9 mouse cellular contexts compared by ENCODE assay signal in the genomic region with DNA sequence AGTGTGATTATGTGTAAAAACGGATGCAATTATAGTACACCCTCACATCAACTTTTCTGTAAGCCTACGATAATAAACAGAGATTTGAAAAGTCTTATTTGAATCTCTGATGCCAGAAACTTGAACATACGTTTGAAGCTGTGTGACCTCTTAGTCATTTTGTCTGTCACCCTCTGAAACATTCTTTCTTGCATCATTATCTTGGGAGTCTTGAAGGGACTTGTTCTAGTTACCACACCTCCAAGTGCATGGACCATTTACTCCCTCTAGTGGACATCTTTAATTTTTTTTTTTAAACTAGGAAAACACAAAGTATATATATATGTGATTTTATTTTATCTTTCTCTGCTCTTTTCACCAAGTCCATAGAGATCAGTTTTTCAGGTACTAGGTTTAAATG. TPM values are rescaled to one million over a fixed set of nuclear protein-coding genes. Genes with fewer than 3 reads are reported as not detected.
A peak's percentile ranks its signal among the peaks of the same experiment; 100 is the strongest.
DNase-seq lines count a peak whose midpoint lies in the region; ATAC-seq and TF ChIP-seq lines count a peak whose summit lies in the region.
"Had no signal": no experiment of that assay in that cellular context is flagged by ENCODE, and none has a peak within 500 bp of the region (broad histone marks: within the 10 kb centered on the region; RNA-seq: fewer than 3 reads in every experiment).

No protein-coding gene starts in this region.

- H3K36me3 ChIP-seq in forebrain, embryonic 13.5 days (ENCODE audit: poor library complexity, severe bottlenecking) = peaks cover 35% of the 10 kb centered on the region
- H3K36me3 ChIP-seq in forebrain, embryonic 12.5 days (replicated peaks) = peaks cover 32% of the 10 kb centered on the region
- H3K36me3 ChIP-seq in midbrain, embryonic 14.5 days (ENCODE audit: control insufficient read depth, insufficient read depth, low read length) = no peaks in the 10 kb centered on the region
- H3K36me3 ChIP-seq in midbrain, embryonic 16.5 days (ENCODE audit: control insufficient read depth, insufficient read depth, low read length) = no peaks in the 10 kb centered on the region
- no peaks in the 10 kb centered on the region for H3K36me3 ChIP-seq in forebrain, postnatal 0 days (ENCODE audit: insufficient read depth)
- H3K36me3 ChIP-seq in splenic B cell, adult 2 months (ENCODE audit: control insufficient read depth, insufficient read depth, low read length, poor library complexity, severe bottlenecking) = no peaks in the 10 kb centered on the region

- no peak overlapping the region for H3K27ac ChIP-seq in forebrain, embryonic 13.5 days
- no peak overlapping the region for H3K27ac ChIP-seq in forebrain, embryonic 12.5 days
- H3K27ac ChIP-seq in midbrain, embryonic 14.5 days (replicated peaks; ENCODE audit: low read depth, low read length) = no peak overlapping the region
- no peak overlapping the region for H3K27ac ChIP-seq in midbrain, embryonic 16.5 days (ENCODE audit: low read length)
- H3K27ac ChIP-seq in forebrain, postnatal 0 days (ENCODE audit: low read depth, low read length) = no peak overlapping the region

- no peak overlapping the region for H3K4me2 ChIP-seq in forebrain, embryonic 13.5 days
- H3K4me2 ChIP-seq in forebrain, embryonic 12.5 days = no peak overlapping the region
- H3K4me2 ChIP-seq in midbrain, embryonic 14.5 days (ENCODE audit: low read length) = no peak overlapping the region
- H3K4me2 ChIP-seq in midbrain, embryonic 16.5 days (ENCODE audit: low read length) = no peak overlapping the region
- H3K4me2 ChIP-seq in forebrain, postnatal 0 days (ENCODE audit: low read depth) = no peak overlapping the region

- TF ChIP-seq CTCF in forebrain, postnatal 0 days (IDR thresholded peaks at IDR 0.05; ENCODE audit: low read depth) = peak; percentile 72

- ATAC-seq in forebrain, embryonic 13.5 days = peak; percentile 72
- no peak for ATAC-seq in forebrain, embryonic 12.5 days (ENCODE audit: low FRiP score)
- no peak for ATAC-seq in midbrain, embryonic 14.5 days (ENCODE audit: low FRiP score, low TSS enrichment)
- ATAC-seq in midbrain, embryonic 16.5 days = no peak
- ATAC-seq in forebrain, postnatal 0 days = peak; percentile 51

- no peaks in the 10 kb centered on the region for H3K27me3 ChIP-seq in forebrain, embryonic 13.5 days
- H3K27me3 ChIP-seq in forebrain, embryonic 12.5 days = no peaks in the 10 kb centered on the region
- no peaks in the 10 kb centered on the region for H3K27me3 ChIP-seq in midbrain, embryonic 14.5 days (ENCODE audit: control insufficient read depth, insufficient read depth, low read length)
- no peaks in the 10 kb centered on the region for H3K27me3 ChIP-seq in midbrain, embryonic 16.5 days (ENCODE audit: control insufficient read depth, insufficient read depth, low read depth, low read length)
- H3K27me3 ChIP-seq in forebrain, postnatal 0 days (ENCODE audit: insufficient read depth, low read length) = no peaks in the 10 kb centered on the region
- H3K27me3 ChIP-seq in splenic B cell, adult 2 months (ENCODE audit: control insufficient read depth, insufficient read depth, low read length, poor library complexity, severe bottlenecking) = no peaks in the 10 kb centered on the region

- DNase-seq in midbrain, embryonic 14.5 days = peak; percentile 70
- DNase-seq in forebrain, postnatal 0 days = peak; percentile 39
- peak; percentile 51 for DNase-seq in splenic B cell, adult 2 months (ENCODE audit: low read depth, low spot score)
- no peak for DNase-seq in right cerebral cortex, postnatal 36 days (ENCODE audit: low spot score in 2 of 2)
- no peak for DNase-seq in urinary bladder, postnatal 4 days (ENCODE audit: low spot score in 2 of 2)
- DNase-seq: layer of hippocampus, adult 9-11 months had no signal

- no peaks in the 10 kb centered on the region for H3K4me1 ChIP-seq in forebrain, embryonic 13.5 days
- H3K4me1 ChIP-seq in forebrain, embryonic 12.5 days = no peaks in the 10 kb centered on the region
- no peaks in the 10 kb centered on the region for H3K4me1 ChIP-seq in midbrain, embryonic 14.5 days (ENCODE audit: control insufficient read depth, insufficient read depth, low read length)
- H3K4me1 ChIP-seq in midbrain, embryonic 16.5 days (ENCODE audit: control insufficient read depth, insufficient read depth, low read length) = no peaks in the 10 kb centered on the region
- no peaks in the 10 kb centered on the region for H3K4me1 ChIP-seq in forebrain, postnatal 0 days (ENCODE audit: insufficient read depth)

- no peak overlapping the region for H3K9ac ChIP-seq in forebrain, embryonic 13.5 days
- no peak overlapping the region for H3K9ac ChIP-seq in forebrain, embryonic 12.5 days
- no peak overlapping the region for H3K9ac ChIP-seq in midbrain, embryonic 14.5 days (replicated peaks; ENCODE audit: low read length)
- no peak overlapping the region for H3K9ac ChIP-seq in midbrain, embryonic 16.5 days (ENCODE audit: low read depth, low read length)
- H3K9ac ChIP-seq in forebrain, postnatal 0 days = no peak overlapping the region

- WGBS in forebrain, embryonic 13.5 days = 75% methylated on average over 3 of the region's 3 CpGs
- 73% methylated on average over 3 of the region's 3 CpGs for WGBS in forebrain, embryonic 12.5 days
- 70% methylated on average over 3 of the region's 3 CpGs for WGBS in midbrain, embryonic 14.5 days
- WGBS in midbrain, embryonic 16.5 days = 71% methylated on average over 3 of the region's 3 CpGs
- WGBS in forebrain, postnatal 0 days = 54% methylated on average over 3 of the region's 3 CpGs

- no peak overlapping the region for H3K4me3 ChIP-seq in forebrain, embryonic 13.5 days
- no peak overlapping the region for H3K4me3 ChIP-seq in forebrain, embryonic 12.5 days (replicated peaks)
- H3K4me3 ChIP-seq in midbrain, embryonic 14.5 days (replicated peaks; ENCODE audit: low read depth, low read length) = no peak overlapping the region
- no peak overlapping the region for H3K4me3 ChIP-seq in midbrain, embryonic 16.5 days (ENCODE audit: low read depth, low read length)
- H3K4me3 ChIP-seq in forebrain, postnatal 0 days (ENCODE audit: low read depth, low read length) = no peak overlapping the region

- H3K9me3 ChIP-seq in forebrain, embryonic 13.5 days (replicated peaks) = no peaks in the 10 kb centered on the region
- H3K9me3 ChIP-seq in forebrain, embryonic 12.5 days = no peaks in the 10 kb centered on the region
- H3K9me3 ChIP-seq in midbrain, embryonic 14.5 days (ENCODE audit: control insufficient read depth, low read length) = no peaks in the 10 kb centered on the region
- no peaks in the 10 kb centered on the region for H3K9me3 ChIP-seq in midbrain, embryonic 16.5 days (replicated peaks; ENCODE audit: control insufficient read depth, low read length, poor library complexity, severe bottlenecking)
- H3K9me3 ChIP-seq in forebrain, postnatal 0 days (ENCODE audit: low read length) = no peaks in the 10 kb centered on the region

RNA-seq across cellular contexts. Expression of gene Depdc1b, which starts 13.6 kb away (rescaled TPM):
- polyA plus RNA-seq in forebrain, embryonic 13.5 days (2015; fragmentation: Nextera tagmentation; extraction: Ambion mirVana) = 13.2 and 13.9 TPM in 2 replicates
- 18.2 and 22.6 TPM in 2 replicates for polyA plus RNA-seq in forebrain, embryonic 12.5 days (2016; fragmentation: Nextera tagmentation; extraction: Ambion mirVana)
- 2.1 and 2.5 TPM in 2 replicates for polyA plus RNA-seq in midbrain, embryonic 14.5 days (2014; fragmentation: Nextera tagmentation; extraction: Ambion mirVana)
- polyA plus RNA-seq in midbrain, embryonic 16.5 days (2015; fragmentation: Nextera tagmentation; extraction: Ambion mirVana) = 1.6 and 1.8 TPM in 2 replicates
- total RNA-seq in forebrain, postnatal 0 days (2014; rRNA removed) = 1.8 and 3.1 TPM in 2 replicates
- polyA plus RNA-seq in forebrain, postnatal 0 days (2015; fragmentation: Nextera tagmentation; extraction: Ambion mirVana) = 0.50 and 0.51 TPM in 2 replicates

Comparison
In these comparisons a context has a peak if more than half of its experiments do, and no peak if none do; other contexts are left out.
1. ATAC-seq: peak in forebrain, embryonic 13.5 days (single experiment) and forebrain, postnatal 0 days (single experiment); none in forebrain, embryonic 12.5 days (single experiment), midbrain, embryonic 14.5 days (single experiment) and midbrain, embryonic 16.5 days (single experiment).
2. DNase-seq: peak in midbrain, embryonic 14.5 days (single experiment), forebrain, postnatal 0 days (single experiment) and splenic B cell, adult 2 months (single experiment); none in right cerebral cortex, postnatal 36 days (0 of 2) and urinary bladder, postnatal 4 days (0 of 2).